Mouse (Mus musculus) urinary bladder, postnatal 36 days (tissue): Measurements from ENCODE around the gene Gsta2.
"Not testable (repeated sequence)": the region's sequence is repeated elsewhere in the genome, so short reads cannot be mapped to it uniquely, and the experiment has no call there.

ENCODE experiments used
- DNase-seq, 2 experiments: peaks; one replicate each; pipeline ENCODE4 v3.0.0; 2022; ENCODE audit warnings: low spot score in 2 of 2, mixed read lengths in 1 of 2

Gsta2 gene

GRCm38 (mm10) chr9:78365850-78366544, 10.4 kb upstream of the Gsta2 start:
- DNase-seq: no peak

- DNase-seq: no peak
Measured at GRCm38 (mm10) chr9:78364701-78365100, 9.1 kb upstream of the Gsta2 start.

GRCm38 (mm10) chr9:78363374-78363773, 7.8 kb upstream of the Gsta2 start:
- no peak for DNase-seq

- no peak for DNase-seq
Measured at GRCm38 (mm10) chr9:78360484-78360872, 4.9 kb upstream of the Gsta2 start.

- DNase-seq: no peak
Measured at GRCm38 (mm10) chr9:78359750-78360483, 4.3 kb upstream of the Gsta2 start.

GRCm38 (mm10) chr9:78358053-78358452, 2.5 kb upstream of the Gsta2 start:
- DNase-seq: peak; percentile 46 to 63

GRCm38 (mm10) chr9:78354665-78355578, 666 bp downstream of the Gsta2 start:
- DNase-seq: no peak

GRCm38 (mm10) chr9:78351504-78352220, 3.9 kb downstream of the Gsta2 start:
- DNase-seq: no peak

GRCm38 (mm10) chr9:78350007-78350406, 5.6 kb downstream of the Gsta2 start:
- not testable (repeated sequence) for DNase-seq

- not testable (repeated sequence) for DNase-seq
Measured at GRCm38 (mm10) chr9:78349141-78349540, 6.4 kb downstream of the Gsta2 start.

- DNase-seq: peak; percentile 58
Measured at GRCm38 (mm10) chr9:78348206-78349004, 7.2 kb downstream of the Gsta2 start.

- DNase-seq: peak in 1 of 2 experiments; percentile 5
Measured at GRCm38 (mm10) chr9:78347004-78347403, 8.6 kb downstream of the Gsta2 start.

- not testable (repeated sequence) for DNase-seq
Measured at GRCm38 (mm10) chr9:78345235-78345634, 10.4 kb downstream of the Gsta2 start.

- not testable (repeated sequence) for DNase-seq
Measured at GRCm38 (mm10) chr9:78343055-78343454, 12.5 kb downstream of the Gsta2 start.

- DNase-seq: not testable (repeated sequence)
Measured at GRCm38 (mm10) chr9:78342494-78342893, 13.1 kb downstream of the Gsta2 start.

- DNase-seq: peak in 1 of 2 experiments; percentile 28
Measured at GRCm38 (mm10) chr9:78340324-78340723, 15.3 kb downstream of the Gsta2 start.

GRCm38 (mm10) chr9:78337050-78337449, 18.5 kb downstream of the Gsta2 start:
- not testable (repeated sequence) for DNase-seq

- DNase-seq: not testable (repeated sequence)
Measured at GRCm38 (mm10) chr9:78327289-78327688, 28.3 kb downstream of the Gsta2 start, which contains the start of gene Omt2b. Gene Omt2b, plus strand, starts transcription at chr9:78327589.

GRCm38 (mm10) chr9:78319499-78319898, 36.1 kb downstream of the Gsta2 start:
- DNase-seq: no peak

GRCm38 (mm10) chr9:78314696-78315095, 40.9 kb downstream of the Gsta2 start, which contains the start of gene Omt2a:
Gene Omt2a, minus strand, starts transcription at chr9:78314796.
- DNase-seq: no peak
